Mouse (Mus musculus) hindbrain, embryonic 13.5 days (tissue): ENCODE data around the gene Snx33. TPM values are rescaled to one million over a fixed set of nuclear protein-coding genes. Genes with fewer than 3 reads are reported as not detected.
"Not testable (repeated sequence)": the region's sequence is repeated elsewhere in the genome, so short reads cannot be mapped to it uniquely, and the experiment has no call there.

Experiments
- ATAC-seq: fragments of 200-750 bp; cut with Nextera tagmentation; 2 replicates; pipeline ENCODE4 v1.8.0; 2017; ENCODE audit warnings: moderate TSS enrichment; ENCODE audit not compliant: low FRiP score
- H3K27ac ChIP-seq: fragments of 300-500 bp; sonication (generic); 2 replicates; pipeline ENCODE4 v1.5.1; 2015; ENCODE audit warnings: inconsistent platforms, mild to moderate bottlenecking, moderate library complexity
- H3K27me3 ChIP-seq: fragments of 300-500 bp; sonication (generic); 2 replicates; pipeline ENCODE4 v1.6.1; 2015; ENCODE audit warnings: mild to moderate bottlenecking, inconsistent platforms
- H3K36me3 ChIP-seq: fragments of 300-500 bp; sonication (generic); 2 replicates; pipeline ENCODE4 v1.6.1; 2015; ENCODE audit warnings: mild to moderate bottlenecking, inconsistent platforms
- H3K4me1 ChIP-seq: fragments of 300-500 bp; sonication (generic); replicated peaks from 2 replicates; pipeline ENCODE4 v1.6.1; 2015; ENCODE audit warnings: inconsistent platforms
- H3K4me2 ChIP-seq: fragments of 300-500 bp; sonication (generic); 2 replicates; pipeline ENCODE4 v1.6.1; 2015; ENCODE audit warnings: inconsistent platforms, mild to moderate bottlenecking, moderate library complexity
- H3K4me3 ChIP-seq: fragments of 300-500 bp; sonication (generic); 2 replicates; pipeline ENCODE4 v1.5.1; 2015; ENCODE audit warnings: mild to moderate bottlenecking, inconsistent platforms
- H3K9ac ChIP-seq: fragments of 300-500 bp; sonication (generic); 2 replicates; pipeline ENCODE4 v1.6.1; 2015; ENCODE audit warnings: mild to moderate bottlenecking, inconsistent platforms
- H3K9me3 ChIP-seq: fragments of 300-500 bp; sonication (generic); 2 replicates; pipeline ENCODE4 v1.6.1; 2016; ENCODE audit warnings: inconsistent platforms
- WGBS: fragments of 180-500 bp; shearing (Covaris S2); methylation state at CpG from one replicate; pipeline ENCODE4 v1.1.7; 2015; 5-methylcytosine and 5-hydroxymethylcytosine counted together
- polyA plus RNA-seq: library from polyadenylated mRNA; unstranded; fragments of >200 nt; fragmentation: Nextera tagmentation; extraction: Ambion mirVana; gene quantifications from 2 replicates; pipeline ENCODE4 v1.2.1, GENCODE M21; 2015

Gene Snx33
- polyA plus RNA-seq, 1 experiment from 2014 or later: 3.7 TPM

GRCm38 (mm10) chr9:56947481-56947880 lies 19.3 kb upstream of the Snx33 start:
- not testable (repeated sequence) for H3K9me3 ChIP-seq, H3K27ac ChIP-seq, H3K4me3 ChIP-seq, H3K27me3 ChIP-seq, H3K9ac ChIP-seq, H3K4me2 ChIP-seq, H3K36me3 ChIP-seq, ATAC-seq
- WGBS: 31% methylated on average over 3 of the region's 3 CpGs
- peaks cover 14% of the 10 kb centered on the region for H3K4me1 ChIP-seq

DNA sequence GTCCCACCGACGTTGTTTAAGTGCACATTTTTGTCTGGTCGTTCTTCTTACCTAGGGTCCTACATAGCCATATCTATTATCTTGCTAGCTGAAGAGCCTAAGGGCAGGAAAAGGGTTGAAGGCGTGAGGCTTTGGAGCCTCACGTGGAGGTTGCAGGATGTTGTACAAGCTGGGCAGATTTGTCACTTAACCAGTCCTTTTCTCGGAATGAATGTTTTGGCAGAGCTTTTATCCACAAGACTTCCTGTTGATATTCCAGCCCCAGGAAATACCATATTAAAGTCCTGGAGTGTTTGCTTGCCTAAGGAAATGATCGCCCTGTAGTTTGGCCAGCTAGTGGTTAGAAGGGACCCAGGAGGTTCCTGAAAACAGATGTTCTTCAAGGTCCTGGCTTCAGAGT lies 10.2 kb upstream of the Snx33 start:
- WGBS: 6% methylated on average over 7 of the region's 7 CpGs
- H3K27ac ChIP-seq: peak overlapping the region; percentile 91; the same call in 1 of the 2 replicates
- ATAC-seq: no peak
- peak overlapping the region; percentile 83 for H3K4me2 ChIP-seq
- H3K4me3 ChIP-seq: peak overlapping the region; percentile 89
- 0 out of 2 replicates have a peak, but pooled peaks cover 3% of the 10 kb centered on the region for H3K27me3 ChIP-seq
- peaks cover 2% of the 10 kb centered on the region; the same call in 1 of the 2 replicates for H3K36me3 ChIP-seq
- peaks cover 32% of the 10 kb centered on the region for H3K4me1 ChIP-seq
- no peaks in the 10 kb centered on the region for H3K9me3 ChIP-seq
- peak overlapping the region; percentile 89 for H3K9ac ChIP-seq

GRCm38 (mm10) chr9:56937223-56938160 lies 9.3 kb upstream of the Snx33 start, which contains the start of gene Imp3:
Imp3 (plus strand) TSS chr9:56937475.
- peak; percentile 95 for ATAC-seq
- 0 out of 2 replicates have a peak, but pooled peaks cover 3% of the 10 kb centered on the region for H3K27me3 ChIP-seq
- H3K36me3 ChIP-seq: peaks cover 2% of the 10 kb centered on the region; the same call in 1 of the 2 replicates
- under 1% methylated on average over 67 of the region's 73 CpGs for WGBS
- peak within 1 kb of the TSS; percentile 89 for H3K9ac ChIP-seq
- H3K4me1 ChIP-seq: peaks cover 32% of the 10 kb centered on the region
- H3K9me3 ChIP-seq: no peaks in the 10 kb centered on the region
- H3K4me2 ChIP-seq: peak within 1 kb of the TSS; percentile 83
- peak within 1 kb of the TSS; percentile 89 for H3K4me3 ChIP-seq
- H3K27ac ChIP-seq: peak within 1 kb of the TSS; percentile 91

DNA sequence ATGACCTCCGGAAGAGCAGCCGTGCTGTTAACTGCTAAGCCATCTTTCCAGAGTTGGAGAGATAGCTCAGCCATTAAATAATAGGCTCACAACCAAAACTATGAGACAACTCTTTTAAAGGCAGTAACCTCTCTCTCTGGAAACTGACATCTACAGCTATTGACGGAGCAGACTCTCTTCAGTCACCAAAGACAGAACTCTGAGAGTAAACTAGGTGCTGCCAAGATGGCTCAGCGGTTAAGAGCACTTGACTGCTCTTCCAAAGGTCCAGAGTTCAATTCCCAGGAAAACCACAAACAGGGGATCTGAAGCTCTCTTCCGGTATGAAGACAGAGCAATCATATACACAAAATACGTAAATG lies 8.7 kb upstream of the Snx33 start:
- Histone ChIP-seq H3K9ac (peak overlapping the region; percentile 55; the same call in 1 of the 2 replicates), H3K4me2 (peak overlapping the region; percentile 63), H3K27me3 (0 out of 2 replicates have a peak, but pooled peaks cover 3% of the 10 kb centered on the region), H3K4me3 (peak overlapping the region; percentile 89), H3K36me3 (peaks cover under 1% of the 10 kb centered on the region; the same call in 1 of the 2 replicates), H3K4me1 (peaks cover 32% of the 10 kb centered on the region), H3K9me3 (no peaks in the 10 kb centered on the region), H3K27ac (no peak overlapping the region)
- ATAC-seq: no peak
- 19% methylated on average over 6 of the region's 6 CpGs for WGBS

DNA sequence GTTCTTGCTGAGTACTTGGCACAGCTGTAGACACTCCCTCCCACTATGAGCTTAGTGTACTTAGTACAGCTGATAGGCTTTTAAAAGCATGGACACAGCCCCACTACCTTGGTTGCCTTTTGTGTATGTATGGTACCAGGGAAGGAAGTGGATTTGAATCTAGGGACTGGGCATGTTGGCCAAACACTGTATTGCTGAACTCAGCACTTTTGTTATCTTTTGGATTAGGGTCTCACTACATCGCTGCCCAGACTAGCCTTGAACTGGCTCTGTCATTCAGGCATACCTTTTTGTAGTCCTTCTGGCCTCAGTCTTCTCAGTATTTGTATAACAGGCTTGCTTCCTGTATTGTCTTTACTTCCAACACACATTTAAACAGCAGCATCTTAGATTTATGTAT lies 2.4 kb upstream of the Snx33 start:
- no peak overlapping the region for H3K4me2 ChIP-seq
- peaks cover 29% of the 10 kb centered on the region for H3K4me1 ChIP-seq
- H3K9ac ChIP-seq: no peak overlapping the region
- H3K9me3 ChIP-seq: no peaks in the 10 kb centered on the region
- H3K36me3 ChIP-seq: no peaks in the 10 kb centered on the region
- H3K27me3 ChIP-seq: peaks cover 28% of the 10 kb centered on the region
- no peak overlapping the region for H3K27ac ChIP-seq
- no peak overlapping the region for H3K4me3 ChIP-seq
- WGBS: 88% methylated on average over 1 of the region's 1 CpGs
- no peak for ATAC-seq

GRCm38 (mm10) chr9:56929496-56929895 lies 1.3 kb upstream of the Snx33 start:
- no peak overlapping the region for H3K4me3 ChIP-seq
- peaks cover 39% of the 10 kb centered on the region for H3K4me1 ChIP-seq
- no peaks in the 10 kb centered on the region for H3K36me3 ChIP-seq
- 67% methylated on average over 4 of the region's 4 CpGs for WGBS
- no peak overlapping the region for H3K9ac ChIP-seq
- H3K4me2 ChIP-seq: no peak overlapping the region
- peaks cover 28% of the 10 kb centered on the region for H3K27me3 ChIP-seq
- H3K27ac ChIP-seq: no peak overlapping the region
- ATAC-seq: no peak
- no peaks in the 10 kb centered on the region for H3K9me3 ChIP-seq

DNA sequence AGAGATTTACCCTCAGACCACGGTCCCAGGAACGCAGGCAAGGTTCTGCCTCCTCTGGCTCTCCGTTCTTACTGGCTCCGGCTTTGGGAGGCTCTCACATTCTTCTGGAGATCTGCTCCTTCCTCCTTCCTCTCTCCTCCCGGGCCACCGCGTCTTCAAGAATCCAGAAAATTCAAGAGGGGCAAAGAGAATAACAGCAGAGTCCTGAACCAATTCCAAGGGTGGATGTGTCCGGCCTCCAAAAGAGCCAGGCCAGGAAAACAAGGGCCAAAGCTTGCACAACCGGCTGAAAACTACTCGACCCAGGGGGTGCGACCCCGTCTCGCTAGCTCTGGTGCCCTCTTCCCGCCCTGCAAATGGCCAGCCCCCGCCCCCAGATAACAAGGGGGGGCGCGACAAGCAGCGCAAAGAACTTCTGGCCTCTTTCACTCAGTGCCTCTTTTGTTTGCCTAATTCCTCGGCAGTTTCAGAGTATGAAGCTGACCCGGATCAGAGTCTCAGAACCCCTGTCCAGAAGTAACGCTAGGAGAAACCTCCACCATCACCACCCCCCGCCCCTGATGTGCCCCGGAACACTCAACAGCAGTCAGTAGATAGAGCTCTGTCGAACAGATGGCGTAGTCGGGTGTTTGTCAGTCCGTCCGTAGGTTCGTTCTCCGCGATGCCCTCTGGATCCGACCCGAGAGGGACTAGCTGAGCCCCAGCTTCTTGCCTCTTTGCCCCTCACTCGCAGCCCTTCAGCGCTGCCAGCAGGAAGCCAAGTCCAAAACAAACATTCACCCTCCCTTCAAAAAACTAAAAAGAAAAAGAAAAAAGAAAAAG lies 769 bp downstream of the Snx33 start:
- under 1% methylated on average over 35 of the region's 35 CpGs for WGBS
- no peak for ATAC-seq
- peak overlapping the region; percentile 74 for H3K9ac ChIP-seq
- H3K9me3 ChIP-seq: no peaks in the 10 kb centered on the region
- peak overlapping the region; percentile 56 for H3K4me3 ChIP-seq
- peaks cover 28% of the 10 kb centered on the region for H3K27me3 ChIP-seq
- H3K4me1 ChIP-seq: peaks cover 58% of the 10 kb centered on the region
- no peaks in the 10 kb centered on the region for H3K36me3 ChIP-seq
- H3K4me2 ChIP-seq: peak overlapping the region; percentile 85
- H3K27ac ChIP-seq: peak overlapping the region; percentile 83

DNA sequence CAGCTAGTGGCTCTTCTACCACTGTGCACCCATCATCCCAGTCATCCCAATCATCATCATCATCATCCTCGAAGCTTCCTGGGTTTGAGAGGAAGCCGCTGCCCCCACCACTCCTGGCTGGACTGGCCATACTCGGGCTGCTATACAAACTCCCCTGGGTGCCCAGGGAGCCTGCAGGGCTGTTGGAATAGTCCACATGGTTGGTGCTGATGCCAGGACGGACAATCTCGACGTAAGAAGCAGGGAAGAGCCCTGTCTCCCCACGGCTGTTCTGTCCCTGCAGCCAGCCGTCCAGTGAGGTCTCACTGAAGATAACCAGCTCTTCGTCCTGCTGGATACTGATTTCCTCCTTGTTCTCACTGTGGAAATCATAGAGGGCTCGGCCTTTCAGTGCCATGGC lies 1.8 kb downstream of the Snx33 start:
- no peak overlapping the region for H3K9ac ChIP-seq
- H3K4me1 ChIP-seq: peaks cover 58% of the 10 kb centered on the region
- H3K27me3 ChIP-seq: peaks cover 28% of the 10 kb centered on the region
- WGBS: 90% methylated on average over 10 of the region's 10 CpGs
- no peak for ATAC-seq
- no peak overlapping the region for H3K27ac ChIP-seq
- H3K9me3 ChIP-seq: no peaks in the 10 kb centered on the region
- peak overlapping the region; percentile 56; the same call in 1 of the 2 replicates for H3K4me3 ChIP-seq
- H3K4me2 ChIP-seq: peak overlapping the region; percentile 85
- peaks cover 6% of the 10 kb centered on the region for H3K36me3 ChIP-seq

DNA sequence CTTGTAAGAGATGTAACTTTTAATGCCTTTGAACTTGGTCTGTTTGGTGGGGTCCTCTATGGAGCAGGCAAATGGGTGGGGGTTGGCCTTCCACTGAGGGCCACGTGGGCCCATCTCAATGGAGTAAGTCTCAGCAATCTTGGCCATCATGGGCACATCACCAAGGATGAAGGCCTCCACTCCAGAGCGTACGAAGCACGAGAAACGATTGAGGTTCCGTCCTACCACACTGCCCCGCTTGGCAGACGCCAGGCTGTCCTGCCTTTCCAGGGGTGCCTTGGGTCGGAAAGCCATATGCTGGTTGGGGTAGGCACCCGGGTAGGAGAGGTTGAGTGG lies 2.2 kb downstream of the Snx33 start:
- Histone ChIP-seq H3K4me3 (no peak overlapping the region), H3K9ac (no peak overlapping the region), H3K27ac (no peak overlapping the region), H3K36me3 (peaks cover 7% of the 10 kb centered on the region), H3K27me3 (peaks cover 28% of the 10 kb centered on the region), H3K9me3 (no peaks in the 10 kb centered on the region), H3K4me1 (peaks cover 58% of the 10 kb centered on the region), H3K4me2 (peak overlapping the region; percentile 85)
- WGBS: 96% methylated on average over 10 of the region's 10 CpGs
- ATAC-seq: no peak

GRCm38 (mm10) chr9:56925291-56926024 lies 2.7 kb downstream of the Snx33 start:
- H3K4me3 ChIP-seq: peak overlapping the region; percentile 13
- H3K9me3 ChIP-seq: no peaks in the 10 kb centered on the region
- 76% methylated on average over 26 of the region's 26 CpGs for WGBS
- no peak overlapping the region for H3K27ac ChIP-seq
- H3K4me1 ChIP-seq: peaks cover 58% of the 10 kb centered on the region
- peaks cover 7% of the 10 kb centered on the region for H3K36me3 ChIP-seq
- ATAC-seq: no peak
- H3K9ac ChIP-seq: no peak overlapping the region
- H3K27me3 ChIP-seq: peaks cover 26% of the 10 kb centered on the region
- H3K4me2 ChIP-seq: peak overlapping the region; percentile 85

- H3K27me3 ChIP-seq: peaks cover 17% of the 10 kb centered on the region
- H3K9ac ChIP-seq: 0 out of 2 replicates have a peak overlapping the region, but pooled peaks have one; percentile 20
- 22% methylated on average over 7 of the region's 7 CpGs for WGBS
- peaks cover 58% of the 10 kb centered on the region for H3K4me1 ChIP-seq
- no peaks in the 10 kb centered on the region for H3K9me3 ChIP-seq
- H3K36me3 ChIP-seq: peaks cover 7% of the 10 kb centered on the region
- peak overlapping the region; percentile 85 for H3K4me2 ChIP-seq
- H3K27ac ChIP-seq: no peak overlapping the region
- 0 out of 2 replicates have a peak, but pooled peaks have one; percentile 44 for ATAC-seq
- H3K4me3 ChIP-seq: peak overlapping the region; percentile 13
These were observed 3.5 kb downstream of the Snx33 start for GRCm38 (mm10) chr9:56924651-56925027.
